23 mouse cellular contexts compared by ENCODE assay signal in genomic region chr12:85749861-85750260, GRCm38 (mm10).
"Had no signal": no experiment of that assay in that cellular context is flagged by ENCODE, and none has a peak within 500 bp of the region (broad histone marks: within the 10 kb centered on the region; RNA-seq: fewer than 3 reads in every experiment).

No protein-coding gene starts in this region.

- H3K36me3 ChIP-seq: limb, embryonic 10.5 days; limb, embryonic 13.5 days; liver, embryonic 12.5 days; liver, embryonic 15.5 days; lung, embryonic 15.5 days; midbrain, embryonic 10.5 days; midbrain, embryonic 13.5 days; neural tube, embryonic 13.5 days had no signal

- H3K4me2 ChIP-seq: limb, embryonic 13.5 days; liver, embryonic 12.5 days; liver, embryonic 15.5 days; lung, embryonic 15.5 days; midbrain, embryonic 13.5 days; neural tube, embryonic 13.5 days had no signal

- ATAC-seq: liver, embryonic 12.5 days; midbrain, embryonic 13.5 days; midbrain, embryonic 16.5 days had no signal

- H3K27ac ChIP-seq: layer of hippocampus, adult 2 months; limb, embryonic 10.5 days; limb, embryonic 13.5 days; liver, embryonic 12.5 days; liver, embryonic 15.5 days; lung, embryonic 15.5 days; midbrain, embryonic 10.5 days; midbrain, embryonic 13.5 days; neural tube, embryonic 13.5 days; stomach, postnatal 0 days had no signal

- H3K9ac ChIP-seq: limb, embryonic 13.5 days; liver, embryonic 12.5 days; liver, embryonic 15.5 days; lung, embryonic 15.5 days; midbrain, embryonic 13.5 days; neural tube, embryonic 13.5 days had no signal

- H3K9me3 ChIP-seq: limb, embryonic 10.5 days; limb, embryonic 13.5 days; liver, embryonic 12.5 days; liver, embryonic 15.5 days; lung, embryonic 15.5 days; megakaryocyte, embryonic 14.5 days; midbrain, embryonic 10.5 days; midbrain, embryonic 13.5 days; neural tube, embryonic 13.5 days had no signal

- DNase-seq: layer of hippocampus, adult 9-11 months; liver; lung, adult 18-20 months; lung, postnatal 10 days; lung, postnatal 36 days; retina, postnatal 1 day; right cerebral cortex, postnatal 25 days; thymus, adult 2 months; thymus, postnatal 14 days; thymus, postnatal 4 days had no signal

- H3K4me3 ChIP-seq: layer of hippocampus, adult 2 months; limb, embryonic 10.5 days; limb, embryonic 13.5 days; liver, embryonic 12.5 days; liver, embryonic 15.5 days; lung, embryonic 15.5 days; megakaryocyte, embryonic 14.5 days; midbrain, embryonic 10.5 days; midbrain, embryonic 13.5 days; myocyte; neural tube, embryonic 13.5 days had no signal
